Mouse (Mus musculus): ENCODE data around the gene Gmfb.

- TF ChIP-seq POLR2A (IDR thresholded peaks at IDR 0.05; ENCODE audit: borderline replicate concordance, insufficient read depth, low read length) (no peak), CTCF (IDR thresholded peaks at IDR 0.05; ENCODE audit: borderline replicate concordance, insufficient read depth, low read depth, low read length) (no peak)
These were observed 21.2 kb downstream of the Gmfb start for GRCm38 (mm10) chr14:46800684-46801345.

Data from cerebellum, adult 2 months (tissue).